Mouse (Mus musculus): ENCODE results near the gene Acox3.

The Acox3 gene

DNA sequence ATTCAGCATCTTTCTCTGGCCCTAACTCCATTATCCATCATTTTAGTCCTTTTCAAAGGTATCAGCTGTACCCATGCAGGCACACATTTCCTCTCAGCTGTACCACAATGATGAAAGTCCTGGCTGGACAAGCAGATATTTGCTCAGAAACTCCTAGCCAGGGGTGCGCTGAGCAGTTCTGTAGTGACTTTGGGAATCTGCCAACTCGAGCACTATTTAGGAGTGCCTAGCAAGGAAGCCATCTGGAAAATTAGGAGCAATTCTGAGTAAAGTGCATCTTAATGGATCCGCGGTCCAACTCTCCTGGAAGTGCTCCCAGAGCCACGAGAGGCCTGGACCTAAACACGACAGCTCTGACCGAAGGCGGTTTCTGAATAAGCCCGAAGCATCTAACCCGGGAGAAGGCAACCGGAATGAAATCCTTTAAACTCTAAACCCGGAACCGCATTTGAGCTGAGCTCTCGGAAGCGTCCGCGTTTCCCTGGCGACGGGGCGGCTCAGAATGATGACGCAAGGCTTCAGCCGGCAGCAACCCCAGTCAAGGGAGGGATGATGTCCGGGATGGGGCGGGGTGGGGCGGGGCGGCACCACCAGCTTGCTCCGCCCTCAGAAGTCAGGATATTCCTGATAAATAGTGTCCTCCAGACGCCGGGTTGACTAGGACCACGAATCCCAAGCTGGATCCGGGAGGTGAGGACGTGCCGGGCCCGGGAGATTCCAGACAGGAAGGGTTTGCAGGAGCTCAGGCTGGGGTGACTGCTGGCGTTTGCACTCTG lies at the start of gene Acox3:
TSS of gene Acox3 (plus strand) at position 596 of the 776 bp plus-strand sequence.
- DNase-seq, result peak; percentile 92

DNA sequence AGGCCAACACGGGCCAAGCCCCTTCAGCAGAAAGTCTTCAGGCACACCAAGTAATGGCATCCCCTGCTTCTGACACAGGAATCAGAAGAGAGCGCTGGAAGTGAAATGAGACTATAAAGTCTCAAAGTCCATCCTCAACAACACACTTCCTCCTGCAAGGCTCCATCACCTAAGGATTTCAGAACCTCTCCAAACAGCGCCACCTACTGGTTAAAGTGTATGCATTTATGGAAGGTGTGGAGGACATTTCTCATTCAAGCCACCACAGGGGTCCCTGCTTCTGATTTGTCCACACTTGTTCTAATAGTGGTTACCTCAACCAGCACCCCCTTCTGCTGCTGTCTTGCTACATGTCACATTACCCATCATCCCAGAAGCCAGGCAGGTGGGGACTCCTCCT lies 46.6 kb upstream of the Acox3 start:
- DNase-seq, result no peak

DNA sequence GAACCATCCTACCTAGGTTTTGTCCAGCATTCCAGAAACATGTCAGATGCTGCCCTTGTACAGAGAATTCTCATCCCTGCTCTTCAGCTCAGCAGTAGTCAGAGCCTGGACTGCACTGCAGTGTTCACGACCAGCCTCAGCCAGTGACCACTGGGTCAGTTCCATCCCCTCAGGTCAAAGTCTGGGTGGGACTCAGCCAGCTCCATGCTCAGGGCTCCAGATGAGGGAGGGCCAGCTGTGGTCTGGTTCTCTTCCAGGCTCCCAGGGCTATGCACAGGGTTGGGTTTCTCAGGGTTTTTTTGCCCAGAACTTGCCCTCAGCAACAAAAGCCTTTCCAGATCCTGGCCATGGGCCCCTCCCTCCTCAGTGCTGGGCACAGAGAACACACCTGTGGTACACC lies 45.4 kb upstream of the Acox3 start:
- no peak for DNase-seq

DNA sequence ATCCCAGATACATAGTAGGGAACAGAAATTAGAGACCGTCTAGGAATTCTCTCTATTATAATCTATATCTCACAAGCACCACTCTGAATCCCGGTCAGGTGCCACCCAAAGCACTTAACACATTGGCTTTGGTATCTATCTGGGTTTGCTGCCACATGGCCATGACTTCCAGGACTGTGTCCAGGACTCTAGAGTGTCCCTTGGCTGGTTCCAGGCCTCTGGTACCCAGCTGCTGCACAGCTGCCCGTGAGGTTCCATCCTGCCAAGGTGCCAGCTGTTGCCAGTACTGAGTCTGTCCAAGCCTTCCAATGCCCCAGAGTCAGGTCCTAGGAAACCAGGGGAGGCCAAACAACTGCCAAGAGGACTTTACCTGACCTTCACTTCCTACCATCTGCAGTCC lies 44.8 kb upstream of the Acox3 start:
- no peak for DNase-seq

DNA sequence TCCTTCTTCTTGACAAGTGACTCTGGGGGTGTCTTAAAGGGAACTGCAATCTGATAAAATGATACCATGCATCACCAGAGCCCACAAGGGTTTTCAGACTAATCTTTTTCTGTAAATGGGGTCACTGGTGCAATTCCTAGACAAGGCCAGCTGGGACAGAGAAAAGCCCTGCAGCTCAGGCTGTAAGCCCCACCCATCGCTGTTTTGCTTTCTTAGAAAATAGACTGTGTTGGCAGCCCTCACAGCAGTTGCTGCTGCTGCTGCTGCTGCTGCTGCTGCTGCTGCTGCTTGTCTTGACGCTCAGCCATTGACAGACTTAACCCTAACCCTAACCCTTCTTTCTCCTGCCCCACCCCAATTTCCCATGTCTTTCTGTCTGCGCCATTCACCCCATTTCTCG lies 43.3 kb upstream of the Acox3 start:
- DNase-seq, result no peak

DNA sequence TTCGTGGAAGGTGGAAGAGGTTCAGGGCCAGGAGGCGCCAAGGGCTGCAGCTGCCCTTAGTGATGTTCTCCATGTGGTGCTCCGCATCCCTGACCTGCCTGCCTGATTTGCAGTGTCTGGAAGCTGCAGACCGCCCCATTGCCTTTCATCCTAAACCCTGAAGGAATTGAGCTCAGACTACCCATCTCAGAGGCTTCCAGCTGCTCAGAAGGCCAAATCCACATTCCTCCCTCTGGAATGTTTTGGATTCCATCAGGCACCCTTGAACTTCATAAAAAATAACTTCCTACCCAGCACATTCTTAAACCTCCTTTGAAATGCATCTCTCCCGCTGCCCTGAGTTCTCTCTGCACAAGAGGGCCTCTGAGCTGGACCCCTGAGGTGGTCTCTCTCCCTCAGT lies 42.3 kb upstream of the Acox3 start:
- DNase-seq, result no peak

DNA sequence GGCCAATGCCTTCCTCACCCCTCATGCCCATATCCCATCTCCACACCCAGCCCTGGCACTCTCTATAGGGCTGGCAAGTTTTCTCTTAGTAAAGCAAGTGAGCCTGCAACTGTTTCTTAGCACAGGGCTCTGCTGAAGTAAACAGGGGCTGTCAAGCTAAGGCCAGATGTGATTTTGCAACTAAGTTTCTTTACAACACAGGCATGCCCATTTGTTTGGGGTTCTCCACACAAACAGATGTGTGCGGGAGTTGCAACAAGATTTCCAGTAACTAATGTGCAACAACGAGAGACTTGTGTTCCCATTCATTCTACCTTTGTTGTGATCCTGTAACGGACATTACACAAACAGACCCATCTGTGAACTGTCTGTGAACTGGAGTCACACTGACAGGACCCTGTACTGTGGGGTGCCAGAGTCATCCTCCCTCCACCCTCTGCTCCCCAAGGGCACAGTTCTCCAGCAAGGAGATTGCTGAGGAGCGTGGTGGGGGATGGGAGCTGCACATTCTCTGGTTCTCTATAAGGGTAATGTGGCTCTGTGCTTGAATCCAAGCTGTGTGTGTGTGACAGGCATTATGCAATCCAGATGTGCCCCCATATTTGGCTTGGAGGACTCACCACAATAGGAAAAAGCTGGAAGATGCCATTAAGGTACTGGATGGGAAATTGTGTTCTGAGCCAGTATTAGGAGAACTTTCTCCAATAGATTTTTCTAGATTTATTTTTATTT lies 41.6 kb upstream of the Acox3 start:
- DNase-seq, result no peak

DNA sequence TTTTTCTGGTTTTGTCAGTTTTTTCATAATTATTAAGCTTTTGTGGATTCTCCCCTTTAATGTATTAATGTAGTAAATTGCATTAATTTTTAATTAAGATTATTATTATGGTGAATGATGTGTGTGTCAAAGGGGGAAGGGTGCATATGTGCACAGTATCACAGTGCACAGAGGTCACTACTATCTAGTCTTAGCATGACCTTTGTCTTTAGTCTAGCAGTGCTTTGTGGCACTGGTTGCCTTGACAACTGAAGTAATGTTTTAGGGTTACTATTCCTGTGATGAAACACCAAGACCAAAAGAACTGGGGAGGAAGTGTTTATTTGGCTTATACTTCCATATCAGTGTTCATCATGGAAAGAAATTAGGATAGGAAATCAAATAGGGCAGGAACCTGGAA lies 36.7 kb upstream of the Acox3 start:
- no peak for DNase-seq

DNA sequence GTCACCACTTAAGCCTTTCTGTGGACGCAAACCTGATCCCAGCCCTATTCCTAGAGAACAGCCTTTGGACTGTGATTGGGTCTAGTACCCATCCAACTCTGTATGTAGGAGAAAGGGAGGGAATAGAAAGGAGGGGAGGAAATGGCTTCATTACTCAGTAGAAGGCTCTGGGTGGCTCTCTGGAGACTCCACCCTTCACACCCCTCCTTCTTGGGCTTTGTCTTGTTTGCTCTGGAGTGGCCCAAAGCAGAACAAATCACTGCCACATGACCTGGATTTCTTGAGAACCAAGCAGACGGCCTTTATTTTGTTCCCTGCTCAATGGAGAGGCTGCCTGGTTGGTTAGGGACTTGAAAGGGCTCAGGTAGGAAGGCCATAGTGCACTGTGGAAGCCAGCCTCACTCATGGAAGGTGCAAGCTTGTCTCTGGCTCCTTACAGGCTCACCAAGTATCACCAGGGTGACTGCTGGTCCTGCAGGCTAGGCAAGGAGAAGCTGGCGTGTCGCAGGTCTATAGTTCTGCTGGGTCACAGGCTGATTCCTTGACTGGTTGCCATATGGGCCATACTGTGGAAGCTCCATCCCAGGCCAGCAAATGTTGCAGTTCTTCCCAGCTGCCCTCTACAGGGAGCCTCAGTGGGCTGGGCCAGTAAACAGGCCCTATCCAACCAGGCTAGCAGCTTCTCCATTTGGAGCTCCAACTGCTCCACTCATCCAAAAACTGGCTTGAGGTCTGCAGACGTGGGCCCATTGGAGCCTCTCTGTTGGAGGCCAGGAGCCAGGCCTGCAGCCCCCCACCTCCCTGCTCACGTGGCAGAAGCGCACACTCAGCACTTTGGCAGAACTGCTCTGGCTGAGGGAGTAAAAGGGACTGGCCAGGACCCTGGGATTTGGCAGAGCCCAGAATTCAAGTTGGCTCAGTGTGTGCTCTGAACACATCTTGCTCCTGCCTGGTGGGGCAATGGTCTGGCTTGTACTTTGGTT lies 30.7 kb upstream of the Acox3 start:
- no peak for DNase-seq

DNA sequence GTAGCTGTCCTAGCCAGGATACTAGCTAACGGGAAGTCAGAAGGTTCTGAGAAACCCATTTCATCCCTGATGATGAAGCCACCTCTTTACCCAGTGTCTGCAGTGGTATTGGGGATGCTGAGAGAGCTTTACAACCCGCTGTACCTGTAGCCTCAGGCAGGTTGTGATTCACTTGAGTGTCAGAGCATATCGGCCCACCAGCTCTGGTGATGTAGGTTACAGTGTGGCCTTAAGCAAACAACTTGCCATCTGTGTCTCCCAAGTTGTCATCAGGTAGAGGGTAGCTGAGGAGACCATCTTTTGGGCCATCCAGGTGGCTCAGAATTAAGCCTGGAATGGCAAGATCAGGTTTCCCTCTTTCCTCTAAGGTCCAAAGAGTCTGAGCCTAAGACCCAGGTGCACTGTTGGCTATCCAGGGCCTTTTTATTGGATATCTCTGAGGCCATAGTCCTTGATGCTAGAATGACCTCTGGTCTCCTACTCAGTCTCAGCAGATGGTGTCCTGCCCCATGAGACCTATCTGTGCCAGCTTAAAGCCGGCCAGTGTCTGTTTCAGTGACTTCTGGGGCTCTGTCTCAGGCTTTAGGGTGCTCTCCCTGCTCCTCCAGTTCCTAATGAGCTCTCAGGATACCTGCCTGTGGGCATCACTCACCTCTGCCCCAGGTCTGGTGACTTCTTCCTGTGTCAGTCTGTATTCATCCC lies 29.9 kb upstream of the Acox3 start:
- no peak for DNase-seq

DNA sequence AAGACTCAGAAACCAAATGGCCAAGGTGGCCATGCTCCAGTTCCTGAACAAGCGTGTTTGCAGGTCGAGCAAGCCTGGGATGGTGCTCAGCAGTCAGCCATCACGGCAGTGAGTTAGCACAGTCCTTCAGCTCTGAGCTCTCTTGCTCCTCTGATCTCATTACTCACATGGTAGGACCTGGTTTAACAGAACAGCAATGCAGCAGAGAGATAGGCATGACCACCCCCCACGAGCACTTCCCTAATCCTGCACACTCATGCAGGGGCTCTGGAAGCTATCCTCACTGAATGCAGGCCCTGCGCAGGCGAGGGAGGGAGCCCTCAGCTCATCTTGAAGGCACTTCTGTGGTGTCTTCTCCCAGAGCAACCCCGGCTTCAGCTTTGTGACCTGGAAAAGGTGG lies 26.4 kb upstream of the Acox3 start:
- DNase-seq, result no peak

DNA sequence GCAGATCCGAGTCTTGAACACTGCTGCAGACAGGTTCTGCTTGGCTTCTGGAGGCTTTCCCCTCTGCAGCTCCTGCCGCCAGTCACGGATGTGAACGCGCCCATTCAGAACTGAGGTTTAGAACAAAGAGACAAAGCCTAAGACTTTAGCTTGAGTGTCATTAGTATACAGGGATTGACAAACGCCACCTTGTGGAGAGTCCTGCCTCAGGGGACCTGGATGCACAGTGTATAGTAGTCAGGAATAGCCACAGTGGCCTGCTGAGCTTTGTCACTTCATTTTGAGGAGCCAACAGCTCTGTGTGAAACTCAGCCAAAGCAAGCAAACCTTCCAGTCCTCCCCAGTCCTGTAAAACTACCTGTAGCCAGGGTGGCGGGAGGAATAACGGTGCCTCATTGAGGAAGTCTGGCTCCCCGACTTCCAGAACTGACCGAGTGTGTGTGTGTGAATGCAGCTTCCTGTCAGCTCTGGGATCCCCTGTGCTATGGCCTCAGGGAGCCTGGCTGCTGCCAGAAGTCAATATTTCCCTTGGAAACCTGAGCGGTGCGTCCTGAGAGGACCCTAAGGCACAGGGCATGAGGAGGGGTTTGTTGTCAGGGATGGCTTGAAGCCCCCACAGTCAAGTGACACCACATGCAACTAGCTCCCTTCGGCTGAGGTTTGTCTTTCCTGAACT lies 24.8 kb upstream of the Acox3 start:
- no peak for DNase-seq

DNA sequence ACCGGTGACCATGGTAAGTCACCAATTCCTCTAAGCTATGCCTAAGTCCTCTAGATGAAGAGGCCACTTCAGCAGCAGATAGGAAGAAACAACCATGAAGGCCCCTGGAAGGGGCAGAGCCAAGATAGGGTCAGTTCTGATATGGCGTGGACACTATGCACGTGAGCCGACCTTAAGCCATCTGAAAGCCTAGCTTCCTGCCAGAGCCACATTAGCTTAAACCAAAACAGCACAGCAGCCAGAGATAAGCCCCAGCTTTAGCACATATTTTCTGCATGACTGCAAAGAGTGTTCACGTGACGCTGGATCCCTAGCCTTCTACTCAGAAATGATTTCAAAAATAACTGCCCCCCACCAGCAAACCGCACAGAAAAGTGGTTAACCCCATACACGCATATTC lies 23.4 kb upstream of the Acox3 start:
- DNase-seq, result no peak

DNA sequence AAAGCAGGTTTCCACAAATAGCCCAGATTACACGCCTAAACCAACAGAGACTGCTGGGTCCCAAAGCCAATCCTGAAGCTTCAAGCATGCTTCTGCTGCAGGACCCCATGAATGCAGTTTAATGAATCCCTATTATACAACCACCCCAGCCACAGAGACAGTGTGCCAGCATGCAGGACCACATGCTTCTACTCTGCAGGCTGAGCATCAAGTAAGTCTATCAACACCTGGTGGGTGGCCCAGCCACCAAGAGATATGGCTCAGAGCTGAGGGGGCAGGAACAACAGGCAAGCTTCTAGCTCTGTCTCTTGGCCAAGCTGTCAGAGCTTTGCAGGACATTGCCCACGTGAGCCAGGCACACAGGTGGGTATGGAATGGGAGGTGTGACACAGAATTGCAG lies 20.2 kb upstream of the Acox3 start:
- DNase-seq, result no peak

DNA sequence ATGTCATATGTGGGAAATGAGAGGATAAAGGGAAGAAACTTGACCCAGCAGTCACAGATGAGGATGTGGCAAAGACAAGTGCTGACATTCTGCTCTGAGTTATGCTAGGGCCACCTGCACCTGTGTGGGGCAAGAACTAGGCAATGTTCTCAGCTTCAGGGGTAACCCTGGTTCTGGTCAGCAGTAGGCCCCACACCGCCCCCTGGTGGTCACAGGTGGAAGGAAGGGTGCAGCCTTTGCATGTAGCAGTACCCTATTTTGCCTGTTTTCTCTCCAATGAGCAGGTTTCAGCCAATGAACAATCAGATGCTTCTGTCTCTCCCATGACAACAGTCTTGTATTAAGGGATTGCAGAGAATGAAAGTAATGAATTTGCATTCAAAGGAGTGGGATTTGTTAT lies 19.4 kb upstream of the Acox3 start:
- DNase-seq, result peak; percentile 86

DNA sequence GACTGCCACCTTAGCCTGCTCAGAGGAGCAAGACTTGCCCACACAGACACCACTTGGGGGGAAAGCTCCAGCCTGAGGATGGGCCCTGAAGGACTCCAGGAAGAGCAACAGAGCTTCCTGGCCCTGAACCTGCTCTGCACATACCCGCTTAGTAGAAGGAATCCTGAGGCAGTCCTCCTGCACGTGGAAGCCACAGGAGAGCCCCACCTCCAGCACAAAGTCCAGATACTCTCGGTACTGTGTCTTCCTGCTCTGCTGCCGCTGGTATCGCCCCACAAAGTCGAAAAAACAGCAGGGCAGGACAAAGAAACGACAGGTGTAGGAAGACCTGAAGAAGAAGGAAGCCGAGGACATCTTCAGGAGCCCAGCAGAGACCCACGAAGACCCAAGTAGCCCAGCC lies 17.6 kb upstream of the Acox3 start:
- DNase-seq, result no peak

DNA sequence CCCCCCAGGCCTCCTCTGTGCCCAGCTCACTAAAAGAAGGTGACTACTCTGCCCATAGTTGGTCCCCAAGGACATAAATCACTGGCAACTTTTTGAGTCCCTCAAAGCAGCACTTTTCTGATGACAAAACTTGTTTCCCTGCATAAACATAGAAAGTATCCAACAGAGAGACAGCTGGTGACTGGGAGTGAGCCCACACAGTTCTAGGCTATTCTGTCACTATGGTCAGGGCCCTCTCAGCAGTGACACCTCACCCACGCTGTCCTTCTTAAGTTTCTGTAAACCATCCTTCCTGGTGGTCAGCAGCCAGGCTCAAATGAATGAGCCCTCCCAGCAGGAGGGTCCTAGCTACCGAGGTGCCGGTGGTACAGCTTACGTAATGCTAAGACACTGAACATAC lies 16.2 kb upstream of the Acox3 start:
- no peak for DNase-seq

DNA sequence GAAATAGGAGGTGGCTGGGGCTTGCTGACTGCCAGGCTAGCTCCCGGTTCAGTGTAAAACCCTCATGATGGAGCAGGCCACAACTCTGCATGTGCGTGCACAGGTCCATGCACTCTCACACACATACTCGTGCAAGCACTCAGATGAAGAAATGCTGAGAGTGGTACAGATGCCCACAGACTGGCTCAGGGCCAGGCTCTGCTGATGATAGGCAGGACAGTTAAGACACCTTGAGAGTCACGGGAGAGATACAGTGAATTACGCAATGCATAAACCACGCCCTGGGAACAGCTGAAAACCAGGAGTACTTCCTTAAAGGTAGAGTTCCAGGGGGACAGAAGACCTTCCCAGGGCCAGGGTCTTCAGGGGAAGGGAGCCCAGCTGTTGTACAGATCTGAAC lies 11.3 kb upstream of the Acox3 start:
- DNase-seq, result no peak

DNA sequence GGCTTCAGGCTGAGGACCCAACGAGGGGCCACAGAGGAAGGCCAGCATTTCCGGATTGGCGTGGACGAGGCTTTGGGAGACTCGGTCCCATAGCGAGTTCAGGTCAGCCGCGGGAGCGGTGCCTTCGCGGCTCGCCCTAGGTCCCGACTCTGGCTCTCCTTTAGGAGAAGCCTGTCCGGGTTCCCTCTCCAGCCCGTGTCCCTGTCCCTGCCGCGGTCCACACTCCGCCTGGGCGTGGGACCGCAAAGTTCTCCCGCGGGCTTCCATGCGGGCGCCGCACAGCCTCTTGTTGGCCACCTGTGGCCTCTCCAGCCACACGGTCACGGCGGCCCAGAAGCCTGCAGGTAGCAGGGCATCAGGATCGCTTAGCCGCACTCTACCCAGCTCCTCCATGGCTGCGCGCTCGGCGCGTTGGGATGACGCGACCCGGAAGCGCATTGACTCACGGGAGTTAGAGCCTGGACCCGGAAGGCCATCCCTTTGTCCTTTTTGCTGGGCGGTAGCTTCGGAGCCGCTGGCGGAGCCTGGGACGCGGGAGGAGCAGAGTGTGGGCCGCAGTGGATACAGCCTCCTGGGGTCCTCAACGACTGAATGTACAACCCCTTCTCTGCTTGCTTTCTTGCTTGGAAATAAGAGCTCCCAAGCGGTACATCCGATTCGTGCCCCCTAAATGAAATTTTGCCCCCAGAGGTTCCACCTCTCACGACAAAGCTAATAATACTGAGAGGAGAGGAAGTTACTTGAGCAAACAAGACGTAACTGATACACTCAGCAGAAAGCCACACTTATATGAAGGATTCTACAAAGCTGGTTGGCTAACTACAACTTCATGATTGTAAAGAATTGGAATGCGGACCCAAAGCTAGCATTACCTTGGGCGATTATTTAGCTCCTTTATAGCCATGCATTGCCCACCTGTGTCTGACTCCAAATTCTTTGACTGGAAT lies 7.9 kb upstream of the Acox3 start, which contains the start of gene Trmt44:
TSS of gene Trmt44 (minus strand) at position 418 of the 947 bp plus-strand sequence.
- DNase-seq, result peak; percentile 89

DNA sequence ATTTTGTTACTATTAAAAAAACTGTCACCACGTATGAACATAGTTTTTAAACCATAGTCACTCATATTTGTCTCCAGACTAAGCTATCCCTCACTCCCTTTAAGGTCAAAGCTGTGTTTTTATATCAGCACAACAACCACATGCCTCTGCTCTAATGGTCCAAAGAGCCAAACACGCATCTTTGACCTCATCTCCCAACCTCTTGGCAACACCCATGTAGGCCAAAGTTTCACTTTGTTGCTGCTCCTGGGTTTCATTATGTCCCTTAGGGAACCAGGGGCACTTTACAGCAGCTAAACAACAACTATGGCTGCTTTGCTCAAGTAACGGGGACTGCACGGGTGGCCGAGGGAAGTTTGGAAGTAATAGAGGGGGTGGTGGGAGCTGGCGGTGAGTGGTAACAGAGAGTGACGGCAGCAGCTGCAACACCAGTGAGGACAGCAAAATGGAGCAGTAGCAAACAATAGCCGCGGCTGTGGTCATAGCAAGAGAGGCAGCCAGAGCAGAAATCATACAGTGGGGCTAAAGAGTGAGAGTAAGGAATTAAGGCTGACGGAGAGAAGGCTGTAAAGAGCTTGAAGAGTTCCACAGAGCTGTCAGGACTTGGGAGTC lies 6.3 kb upstream of the Acox3 start:
- no peak for DNase-seq
